Mouse (Mus musculus) adrenal gland, adult 8-10 months (tissue): ENCODE data around the gene Gys2. TPM values are rescaled to one million over a fixed set of nuclear protein-coding genes. Genes with fewer than 3 reads are reported as not detected.
A peak's percentile ranks its signal among the peaks of the same experiment; 100 is the strongest.
"Not testable (repeated sequence)": the region's sequence is repeated elsewhere in the genome, so short reads cannot be mapped to it uniquely, and the experiment has no call there.

Source experiments
- DNase-seq: peaks from one replicate; pipeline ENCODE4 v3.0.0; 2022
- total RNA-seq, 4 experiments: library from RNA; stranded (reverse); gene quantifications; 2 replicates each; pipeline ENCODE4 v1.2.4; 2022

The Gys2 gene
- total RNA-seq = 10 to 100 TPM in 1 of 4 experiments, 1 to 10 TPM in 3; 1.4 to 10.7 (median 5.0) TPM

- no peak for DNase-seq
Observed at GRCm38 (mm10) chr6:142472801-142473203, at the start of gene Gys2. Gene Gys2, minus strand, starts transcription at chr6:142473109.

DNA sequence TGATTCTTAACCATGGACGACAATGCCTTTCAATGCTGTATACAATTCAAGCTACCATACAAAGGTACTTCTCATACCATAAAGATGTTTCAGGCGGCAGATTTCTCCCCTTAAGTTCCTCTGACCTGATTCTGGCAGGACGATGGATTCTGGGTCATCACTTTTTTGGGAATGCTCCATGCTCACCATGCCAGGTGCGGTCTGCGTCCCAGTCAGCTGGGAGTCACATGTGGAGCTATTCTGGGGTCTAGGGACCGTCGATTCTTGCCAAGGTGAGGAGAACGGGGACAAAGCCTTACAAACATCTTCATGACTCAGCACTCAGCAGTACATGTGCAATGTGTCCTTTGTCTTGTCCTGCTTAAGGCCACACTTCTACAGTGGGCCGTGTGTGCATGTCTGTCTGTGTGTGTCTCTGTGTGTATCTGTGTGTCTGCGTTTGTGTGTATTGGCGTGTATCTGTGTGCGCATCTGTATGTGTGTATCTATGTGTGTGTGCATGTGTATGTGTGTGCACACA is 48.7 kb upstream of the Gys2 start:
- DNase-seq = no peak

DNA sequence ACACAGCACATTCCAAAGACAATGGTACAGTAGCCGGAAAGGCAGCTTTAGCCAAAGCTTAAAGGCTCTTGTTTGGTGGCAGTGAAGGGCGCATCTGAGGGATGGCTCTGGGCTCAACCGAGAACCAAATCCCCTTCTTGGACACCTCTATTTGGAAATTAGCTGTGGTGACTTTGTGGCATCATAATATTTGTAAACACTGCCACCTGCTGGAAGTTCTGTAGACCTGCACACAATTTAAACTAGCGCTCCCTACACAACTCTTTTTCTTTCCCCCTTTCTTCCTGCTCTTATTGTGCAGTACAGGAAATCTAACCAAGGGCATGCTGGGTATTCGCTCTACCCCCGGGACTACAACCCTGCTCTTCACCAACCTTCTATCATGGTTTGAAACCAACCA is 46.2 kb upstream of the Gys2 start:
- DNase-seq = no peak

- DNase-seq = not testable (repeated sequence)
Observed at GRCm38 (mm10) chr6:142515379-142515778, 42.5 kb upstream of the Gys2 start.

GRCm38 (mm10) chr6:142514912-142515311 is 42.0 kb upstream of the Gys2 start:
- DNase-seq = no peak

DNA sequence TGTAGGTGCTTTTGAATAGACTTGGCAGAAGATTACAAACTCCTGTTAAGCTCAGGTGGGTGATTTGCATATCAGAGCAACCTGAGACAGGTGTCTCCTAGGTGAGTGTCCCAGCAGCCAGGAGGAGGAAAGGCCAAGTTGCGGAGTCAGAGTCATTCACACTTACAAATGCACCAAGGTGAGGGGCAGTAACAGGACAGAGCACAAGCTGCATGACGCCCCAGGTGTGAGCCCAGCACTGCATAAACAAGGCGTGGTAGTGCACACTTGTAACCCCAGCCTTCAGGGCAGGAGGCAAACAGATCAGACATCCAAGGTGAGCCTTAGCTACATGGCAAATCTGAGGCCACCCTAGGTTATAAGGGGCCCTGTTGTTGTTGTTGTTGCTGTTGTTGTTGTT is 40.0 kb upstream of the Gys2 start:
- no peak for DNase-seq

- no peak for DNase-seq
Observed at GRCm38 (mm10) chr6:142511516-142512135, 38.7 kb upstream of the Gys2 start.

DNA sequence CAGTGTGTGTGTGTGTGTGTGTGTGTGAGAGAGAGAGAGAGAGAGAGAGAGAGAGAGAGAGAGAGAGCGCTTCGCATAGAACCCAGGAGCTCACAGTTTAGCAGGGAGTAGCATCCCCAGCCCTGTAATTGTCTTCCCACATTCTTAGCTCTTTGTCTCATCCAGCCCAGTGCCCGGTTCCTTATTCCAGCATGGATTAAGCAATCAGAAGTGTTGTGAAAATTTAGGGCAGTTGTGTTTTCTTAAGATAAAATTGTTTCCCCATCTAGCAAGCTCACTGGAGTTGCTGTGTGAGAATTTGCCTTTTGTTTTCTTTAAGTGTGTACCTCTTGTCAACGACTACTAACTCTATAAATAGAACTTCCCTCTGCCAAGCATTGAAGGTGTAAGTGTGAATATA is 35.8 kb upstream of the Gys2 start:
- no peak for DNase-seq

DNA sequence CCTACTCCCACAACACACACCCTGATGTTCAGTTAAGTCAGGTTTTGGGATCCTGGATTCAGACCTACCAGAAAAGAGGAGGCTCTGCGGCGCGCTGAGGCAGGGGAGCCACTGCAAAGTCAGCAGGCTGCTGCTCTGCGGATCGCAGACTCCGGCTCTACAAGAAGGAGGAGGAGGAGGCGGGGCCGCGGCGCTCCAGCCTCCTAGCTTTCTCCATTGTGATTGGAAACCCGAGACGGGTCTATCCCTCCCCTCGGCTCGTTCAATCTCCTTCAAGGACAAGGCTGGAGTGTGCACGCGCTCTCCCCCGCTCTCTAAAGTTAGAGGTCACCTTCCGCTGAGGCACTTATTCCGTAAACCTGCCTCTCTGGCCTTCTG is 34.9 kb upstream of the Gys2 start, which contains the start of gene Ldhb:
Ldhb (minus strand) TSS at position 173 of the 378 bp plus-strand sequence.
- peak; percentile 80 for DNase-seq

GRCm38 (mm10) chr6:142507033-142507784 is 34.3 kb upstream of the Gys2 start:
- no peak for DNase-seq

GRCm38 (mm10) chr6:142506338-142507032 is 33.6 kb upstream of the Gys2 start:
- no peak for DNase-seq

DNA sequence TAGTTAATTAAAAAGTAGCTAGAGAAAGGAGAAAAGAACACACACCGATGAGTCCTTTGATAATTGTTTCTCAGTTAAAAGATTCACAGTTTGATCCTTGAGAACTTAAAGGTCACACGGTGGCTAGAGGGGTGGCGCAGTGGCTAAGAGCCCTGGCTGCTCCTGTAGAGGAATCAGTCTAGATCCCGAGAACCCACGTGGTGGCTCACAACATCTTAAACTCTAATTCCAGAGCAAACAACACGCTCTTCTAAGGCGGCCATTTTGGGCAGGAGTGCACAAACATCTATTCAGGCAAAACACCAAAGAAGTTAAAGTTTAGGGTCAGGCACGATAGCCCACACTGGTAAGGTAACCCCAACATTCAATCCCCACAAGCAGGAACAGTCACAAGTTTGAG is 30.7 kb upstream of the Gys2 start:
- DNase-seq = no peak

GRCm38 (mm10) chr6:142502519-142503125 is 29.7 kb upstream of the Gys2 start:
- DNase-seq = no peak

DNA sequence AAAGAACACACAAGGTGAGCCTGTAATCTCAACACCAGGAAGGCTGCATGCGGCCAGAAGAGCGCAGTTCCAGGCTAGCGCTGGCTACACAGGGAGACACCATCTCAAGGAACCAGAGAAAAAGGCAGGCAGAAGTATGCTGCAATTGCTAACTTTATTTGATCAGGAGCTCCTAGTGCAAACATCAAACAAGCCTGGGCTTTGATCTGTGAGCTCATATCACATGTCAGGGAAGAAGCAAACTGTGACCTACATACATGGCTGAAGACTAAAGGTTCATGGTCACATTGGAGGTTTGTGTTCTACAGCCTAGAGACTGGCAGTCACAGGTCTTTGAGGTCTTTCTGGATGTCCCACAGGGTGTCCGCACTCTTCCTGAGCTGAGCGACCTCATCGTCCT is 17.2 kb upstream of the Gys2 start:
- DNase-seq = not testable (repeated sequence)

DNA sequence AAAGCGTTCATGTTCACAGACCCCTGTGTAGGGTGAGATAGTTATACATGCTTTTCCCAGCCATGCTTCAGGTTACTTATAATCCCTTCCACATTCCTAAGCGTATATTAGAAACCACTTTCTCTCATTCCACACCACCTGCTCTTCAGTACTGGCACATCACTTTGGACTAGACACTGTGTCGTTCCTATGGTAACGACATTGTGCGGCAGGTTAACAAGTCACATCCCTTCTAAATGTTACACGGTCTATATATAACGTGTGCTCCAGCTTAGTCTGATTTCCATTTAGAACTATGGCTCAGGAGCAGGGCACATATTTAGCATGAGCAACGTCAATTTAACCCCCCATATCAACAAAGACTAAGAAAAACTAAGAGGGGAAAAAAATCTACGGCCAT is 14.7 kb upstream of the Gys2 start:
- no peak for DNase-seq

DNA sequence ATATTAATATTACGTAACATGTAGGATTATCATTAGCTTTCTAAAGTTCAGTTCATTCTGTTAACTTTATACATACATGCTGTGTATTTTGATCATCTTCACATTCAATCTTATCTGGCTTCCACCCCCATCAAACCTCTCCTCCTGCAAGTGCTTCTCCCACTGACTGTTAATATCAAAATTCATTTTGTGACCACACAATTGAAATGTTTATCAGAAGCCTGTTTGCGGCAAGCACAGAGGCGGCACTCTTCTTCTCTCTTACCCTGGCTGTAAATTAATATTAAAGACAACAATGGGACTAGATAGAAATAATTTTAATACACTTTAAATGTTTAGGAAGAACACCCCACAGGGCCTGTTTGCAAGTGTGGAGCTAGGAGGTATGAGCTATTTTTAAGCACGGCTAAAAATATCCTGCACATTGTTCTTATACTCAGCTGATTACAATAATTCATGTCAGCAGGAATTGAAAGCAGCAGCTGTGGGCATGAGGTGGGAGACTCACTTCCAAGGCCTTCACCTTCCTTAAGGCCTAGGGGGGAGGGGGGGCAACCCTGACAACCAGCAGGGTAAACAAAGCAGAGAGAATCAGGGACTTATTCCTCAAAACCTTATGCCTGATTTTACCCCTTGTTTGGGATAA is 12.7 kb upstream of the Gys2 start:
- DNase-seq = no peak

DNA sequence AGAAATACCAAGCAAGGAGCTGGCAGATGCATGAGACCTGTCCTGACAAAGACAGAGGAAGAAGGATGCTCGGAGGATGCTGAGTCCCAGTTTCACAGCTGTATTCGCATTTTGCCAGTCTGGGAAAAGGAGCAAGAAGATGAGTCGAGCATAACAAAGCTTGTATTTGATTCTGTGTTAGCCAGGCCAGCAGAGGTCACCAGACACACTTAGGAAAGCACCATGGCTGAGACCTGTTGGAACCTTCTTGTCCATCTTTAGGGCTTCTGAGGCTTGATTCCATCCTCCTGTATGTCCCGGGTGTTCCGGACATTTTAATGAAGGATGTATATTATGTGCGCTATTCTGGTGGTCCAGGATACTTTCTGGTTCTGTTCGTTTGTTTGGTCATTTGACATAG is 4.3 kb upstream of the Gys2 start:
- DNase-seq = no peak

- no peak for DNase-seq
Observed at GRCm38 (mm10) chr6:142471141-142471540, 1.8 kb downstream of the Gys2 start.

- DNase-seq = no peak
Observed at GRCm38 (mm10) chr6:142469602-142470001, 3.3 kb downstream of the Gys2 start.

DNA sequence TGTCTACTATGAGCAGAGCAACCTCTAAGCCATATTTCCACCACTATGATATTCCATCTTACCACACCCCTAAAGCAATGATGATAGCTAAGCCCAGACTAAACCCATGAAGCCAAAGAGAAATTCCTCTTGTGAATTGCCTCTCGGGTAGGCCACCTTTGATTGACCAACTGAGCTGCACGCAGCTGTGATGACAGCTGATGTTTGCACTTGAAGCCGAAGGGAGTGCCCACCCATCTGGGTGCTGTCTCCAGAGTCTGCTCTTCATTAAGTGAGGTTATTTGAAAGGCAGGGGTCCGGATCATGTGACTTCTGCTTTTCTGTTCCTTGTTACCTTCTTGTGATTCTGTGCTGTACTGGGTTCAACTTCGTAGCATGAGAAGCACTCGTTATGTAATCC is 10.7 kb downstream of the Gys2 start:
- no peak for DNase-seq

GRCm38 (mm10) chr6:142459017-142459678 is 13.8 kb downstream of the Gys2 start:
- DNase-seq = no peak

- DNase-seq = no peak
Observed at GRCm38 (mm10) chr6:142458010-142458409, 14.9 kb downstream of the Gys2 start.
